Mouse (Mus musculus) adrenal gland, adult 2 months (tissue): ENCODE data around the gene Colca2. TPM values are rescaled to one million over a fixed set of nuclear protein-coding genes. Genes with fewer than 3 reads are reported as not detected.
A peak's percentile ranks its signal among the peaks of the same experiment; 100 is the strongest.

Source experiments
- DNase-seq: peaks from one replicate; pipeline ENCODE4 v3.0.0; 2021
- polyA plus RNA-seq: library from polyadenylated mRNA; depleted of rRNA; stranded (reverse); fragments of >200 nt; gene quantifications from 2 replicates; pipeline ENCODE4 v1.2.3, GENCODE M21; 2012; rRNA removed
- total RNA-seq, 2 experiments: library from RNA; stranded (reverse); gene quantifications; 2 replicates each; pipeline ENCODE4 v1.2.3; 2021

Gene Colca2
- total and polyA plus RNA-seq, 3 experiments: 2.2 to 4.0 (median 3.8) TPM

DNA sequence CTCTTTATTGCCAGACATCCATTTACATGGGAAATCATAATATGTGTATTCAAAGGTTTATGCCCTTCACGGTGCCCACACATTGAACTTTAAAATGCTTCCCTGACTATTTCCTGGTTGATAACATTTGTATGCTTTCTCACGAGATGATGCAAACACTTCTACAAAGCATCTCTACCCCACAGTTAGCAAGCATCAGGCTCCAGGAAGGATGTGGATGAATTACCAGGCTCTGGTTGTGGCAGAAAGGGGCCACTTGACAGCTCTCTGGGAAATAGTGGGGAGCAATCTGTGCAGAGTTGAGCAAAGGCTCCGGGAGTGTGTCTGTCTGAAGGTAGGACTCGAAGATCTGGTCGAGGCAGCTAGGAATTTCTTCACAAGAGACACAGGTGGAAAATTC is 6.3 kb downstream of the Colca2 start:
- DNase-seq: no peak

DNA sequence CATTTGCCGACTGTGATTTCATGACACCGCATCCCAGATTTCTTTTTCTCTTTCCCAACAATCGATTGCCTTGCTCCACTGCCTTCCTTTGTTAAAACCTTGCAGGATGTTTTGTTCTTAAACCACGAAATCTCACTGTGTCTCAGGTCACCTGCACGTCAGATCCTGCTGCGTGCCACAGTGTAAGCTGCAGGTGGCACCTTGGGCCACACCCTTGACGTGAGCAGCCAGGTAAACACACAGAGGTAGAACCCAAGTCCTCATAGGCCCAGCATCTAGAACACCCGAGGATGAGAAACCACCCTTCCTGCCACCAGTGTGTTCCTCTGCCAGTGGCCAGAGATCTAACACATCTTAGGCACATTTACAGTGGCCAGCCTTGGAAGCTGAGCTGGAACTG is 7.3 kb downstream of the Colca2 start:
- DNase-seq: no peak

DNA sequence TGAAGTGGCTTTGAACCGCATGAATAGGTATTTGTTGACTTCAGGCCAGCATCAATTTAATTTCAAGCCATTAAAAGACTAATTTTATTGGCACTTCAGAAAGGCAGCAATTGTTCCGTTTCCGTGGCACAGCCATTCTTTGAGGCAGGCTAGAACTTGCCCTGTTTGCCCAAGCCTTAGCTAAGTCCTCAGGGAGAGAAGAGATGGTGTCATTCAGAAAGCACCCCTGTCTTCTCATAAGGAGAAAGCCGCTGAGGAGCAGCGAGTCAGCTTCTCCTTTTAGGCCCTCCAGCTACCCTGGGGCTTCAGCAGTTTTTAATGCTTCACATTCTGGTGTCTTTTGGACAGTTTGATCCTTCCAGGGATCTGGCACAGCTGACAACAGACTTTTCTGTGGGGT is 9.5 kb downstream of the Colca2 start:
- DNase-seq: no peak

DNA sequence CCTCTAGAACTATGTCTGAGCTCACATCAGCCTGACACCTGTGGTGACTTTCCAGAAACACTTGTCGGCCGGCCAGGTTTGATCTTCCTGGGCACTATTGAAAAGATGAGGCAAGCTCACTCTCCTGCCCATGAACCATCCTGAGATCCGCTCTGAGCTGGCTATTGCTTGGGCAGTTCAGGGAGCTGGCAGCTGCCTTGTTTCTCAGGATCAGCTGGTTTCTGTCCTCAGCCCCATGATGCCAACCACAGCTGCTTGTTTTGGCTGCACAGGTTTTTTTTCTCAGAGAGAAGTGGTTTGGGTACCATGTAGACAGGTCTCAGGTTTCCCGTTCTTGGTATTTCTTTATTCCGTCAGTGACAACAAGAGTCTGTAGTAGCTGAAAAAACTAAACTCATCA is 19.9 kb downstream of the Colca2 start:
- no peak for DNase-seq

DNA sequence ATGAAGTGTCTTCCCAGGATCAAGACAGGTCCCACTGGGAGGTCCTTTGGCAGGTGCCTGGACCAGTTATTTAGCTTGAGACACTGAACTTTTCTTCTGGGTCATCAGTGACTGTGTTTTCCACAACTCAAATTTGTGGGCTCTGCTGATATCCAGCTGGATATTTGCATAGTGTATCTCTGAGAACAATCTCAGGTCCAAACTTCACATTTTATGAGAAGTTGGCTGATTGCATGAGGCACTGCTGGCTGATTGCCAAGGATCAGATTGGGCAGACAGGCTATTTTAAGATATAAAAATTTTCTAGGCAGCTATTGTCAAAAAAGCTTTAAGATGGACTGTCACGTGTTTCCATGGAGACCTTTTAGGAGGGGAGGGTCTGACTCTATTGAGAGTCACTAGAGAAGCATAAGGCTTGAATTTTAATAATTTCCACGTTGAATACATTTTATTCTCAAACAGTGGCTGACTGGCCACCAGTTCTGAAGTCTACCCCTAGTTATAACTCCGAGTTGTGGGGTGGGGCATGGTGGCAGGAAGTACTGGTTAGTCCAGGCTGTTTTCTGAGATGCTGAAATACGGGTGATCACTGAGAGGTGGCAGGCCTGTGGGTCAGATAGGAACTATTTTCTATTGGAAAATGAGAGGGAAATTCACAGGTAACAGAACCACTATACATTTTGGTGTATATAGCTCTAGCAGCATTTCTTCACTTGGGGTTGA is 21.4 kb downstream of the Colca2 start:
- no peak for DNase-seq

DNA sequence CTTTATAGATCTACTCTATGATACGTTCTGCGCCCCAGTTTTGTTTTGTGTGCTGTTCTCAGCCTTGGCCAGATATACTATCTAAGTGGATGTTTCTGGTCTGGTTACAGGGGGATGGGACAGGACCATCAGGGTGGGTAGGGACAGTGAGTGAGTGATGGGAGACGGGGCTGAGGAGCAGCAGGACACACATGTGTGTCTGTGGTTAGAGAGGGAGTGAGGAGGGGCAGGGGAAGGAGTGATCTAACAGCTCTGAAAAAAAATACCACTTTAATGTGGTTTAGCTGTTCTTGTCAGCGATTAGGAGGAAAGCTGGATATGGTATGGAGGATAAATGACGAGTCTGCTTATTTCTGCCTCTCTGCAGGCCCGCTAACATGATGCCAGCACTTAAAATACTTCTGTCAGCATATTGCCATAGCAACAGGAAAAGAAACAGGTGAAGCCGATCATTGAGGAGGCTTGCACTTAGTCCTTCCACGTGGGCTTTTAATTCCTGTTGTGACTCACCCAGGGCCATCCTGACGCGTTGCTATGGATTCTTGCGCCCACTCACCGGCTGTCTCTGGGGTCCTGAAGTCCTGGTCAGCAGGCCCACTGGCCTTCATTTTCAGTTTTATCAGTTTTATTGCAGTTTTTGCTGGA is 39.5 kb downstream of the Colca2 start:
- peak; percentile 6 for DNase-seq

DNA sequence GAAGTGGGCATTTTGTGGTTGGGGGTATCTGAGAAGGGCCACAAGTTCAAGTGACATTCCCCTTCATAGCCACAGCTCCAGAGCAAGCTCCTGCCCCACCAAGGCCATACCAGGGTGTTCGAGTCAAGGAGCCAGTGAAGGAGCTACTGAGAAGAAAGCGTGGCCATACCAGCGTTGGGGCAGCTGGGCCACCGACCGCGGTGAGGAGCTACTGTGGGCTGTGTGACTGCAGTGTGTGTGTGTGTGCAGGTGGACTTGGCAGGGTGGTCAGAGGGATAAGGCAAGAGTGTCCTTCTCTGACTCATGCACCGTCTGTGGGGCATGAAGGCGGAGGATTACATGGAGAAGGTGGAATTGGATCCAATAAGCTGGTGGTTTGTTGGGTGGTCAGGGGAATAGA is 46.2 kb downstream of the Colca2 start:
- no peak for DNase-seq

DNA sequence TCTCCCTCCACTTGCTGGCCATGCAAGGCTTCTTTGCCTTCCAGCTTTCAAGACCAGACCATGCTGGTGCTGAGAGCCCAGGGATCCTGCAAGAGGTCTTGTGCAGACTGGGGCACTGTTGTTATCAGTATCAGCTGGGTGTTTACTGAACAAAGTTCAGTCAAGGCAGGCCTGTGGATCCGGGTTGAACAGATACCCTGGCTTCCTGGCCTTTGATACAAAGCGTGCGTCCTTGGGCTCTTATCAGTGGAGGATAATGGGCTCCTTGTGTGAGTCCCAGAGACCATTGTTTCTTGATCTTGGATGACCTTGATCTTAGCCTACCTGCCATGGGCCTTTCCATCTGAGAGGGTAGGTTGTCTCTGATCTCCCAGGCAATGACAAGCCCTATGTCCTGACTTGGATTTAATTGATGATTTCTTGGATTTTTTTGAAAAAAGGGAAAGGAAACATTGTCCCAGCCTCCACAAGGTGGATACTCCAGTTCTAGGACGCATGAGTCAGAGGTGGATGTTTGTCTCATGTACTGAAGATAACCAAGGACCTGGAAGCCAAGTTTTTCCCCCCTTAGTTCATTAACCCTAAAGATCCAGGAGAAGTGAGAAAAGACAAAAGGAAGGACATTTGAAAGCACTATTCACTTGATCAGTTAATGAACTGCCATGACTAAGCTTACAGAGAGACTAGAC is 47.5 kb downstream of the Colca2 start:
- peak; percentile 46 for DNase-seq

DNA sequence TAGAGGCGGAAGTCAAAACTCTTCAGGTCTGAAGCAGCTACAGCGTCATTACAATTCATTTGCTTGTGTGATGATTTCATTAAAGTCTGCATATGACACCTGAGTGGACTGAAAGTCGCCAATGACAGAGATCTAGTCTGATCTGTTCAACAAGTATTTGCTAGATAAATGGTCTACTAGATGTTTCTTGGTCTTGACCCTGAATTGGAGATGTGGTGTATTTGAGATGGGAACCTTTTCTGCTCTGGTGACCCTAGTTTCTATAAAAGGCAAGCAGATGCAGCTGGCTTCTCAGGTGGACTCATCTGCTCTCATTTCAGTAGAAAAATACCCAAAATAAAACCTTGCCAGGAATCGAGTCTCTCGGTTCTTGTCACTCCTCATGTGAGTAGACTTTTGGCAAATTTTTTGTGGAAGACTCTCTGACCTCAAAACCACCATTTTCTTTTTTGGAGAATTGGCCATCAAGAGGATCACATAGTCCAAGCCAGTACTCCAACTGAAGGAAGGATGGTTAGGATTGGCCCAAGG is 52.7 kb downstream of the Colca2 start:
- DNase-seq: no peak

Other genes with a start within 250 kb of the Colca2 start
- not detected for gene Btg4, start 217.7 kb downstream of the Colca2 start, total RNA-seq
- not detected in 2 replicates for gene Btg4, start 217.7 kb downstream of the Colca2 start, polyA plus RNA-seq
- gene Layn, start 201.5 kb downstream of the Colca2 start, total RNA-seq: 1 to 10 TPM; 5.8 to 9.1 TPM
- 1.2 and 2.8 TPM in 2 replicates for gene Layn, start 201.5 kb downstream of the Colca2 start, polyA plus RNA-seq
- not detected for gene 4833427G06Rik, start 176.5 kb downstream of the Colca2 start, total RNA-seq
- gene 4833427G06Rik, start 176.5 kb downstream of the Colca2 start, polyA plus RNA-seq: not detected in 2 replicates
- not detected for gene Gm32742, start 113.1 kb downstream of the Colca2 start, total RNA-seq
- gene Gm32742, start 113.1 kb downstream of the Colca2 start, polyA plus RNA-seq: not detected in 2 replicates
- under 1 TPM; 0.32 to 0.48 TPM for gene Pou2af1, start 64.9 kb downstream of the Colca2 start, total RNA-seq
- gene Pou2af1, start 64.9 kb downstream of the Colca2 start, polyA plus RNA-seq: 0.41 and 0.45 TPM in 2 replicates
- not detected for gene 1810046K07Rik, start 50.3 kb upstream of the Colca2 start, total RNA-seq
- gene 1810046K07Rik, start 50.3 kb upstream of the Colca2 start, polyA plus RNA-seq: 0.08 TPM in 1 of 2 replicates, not detected in the other